Mouse (Mus musculus): ENCODE results near the gene N4bp3.
"Not testable (repeated sequence)": the region's sequence is repeated elsewhere in the genome, so short reads cannot be mapped to it uniquely, and the experiment has no call there.

N4bp3 gene

GRCm38 (mm10) chr11:51652889-51653418, 2.3 kb upstream of the N4bp3 start:
- DNase-seq: no peak

GRCm38 (mm10) chr11:51650261-51650660, 381 bp downstream of the N4bp3 start:
- DNase-seq: peak in 1 of 2 experiments; percentile 40

DNA sequence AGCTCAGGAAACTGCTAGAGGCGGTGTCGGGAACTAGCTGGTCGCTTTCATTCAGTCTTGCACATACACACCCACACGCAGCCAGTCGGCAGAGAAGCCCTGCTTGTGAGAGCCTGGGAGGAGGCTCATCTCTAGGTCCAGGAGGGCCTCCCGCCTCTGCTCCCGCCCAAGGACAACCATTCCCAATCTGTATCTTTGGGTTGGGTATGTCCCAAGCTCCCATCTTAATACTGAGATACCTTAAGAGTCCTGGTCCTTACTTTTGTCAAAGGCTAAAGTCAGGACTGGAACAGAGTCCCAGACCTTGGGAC, 798 bp downstream of the N4bp3 start:
- DNase-seq: no peak

GRCm38 (mm10) chr11:51649111-51649888, 1.3 kb downstream of the N4bp3 start:
- DNase-seq: no peak

DNA sequence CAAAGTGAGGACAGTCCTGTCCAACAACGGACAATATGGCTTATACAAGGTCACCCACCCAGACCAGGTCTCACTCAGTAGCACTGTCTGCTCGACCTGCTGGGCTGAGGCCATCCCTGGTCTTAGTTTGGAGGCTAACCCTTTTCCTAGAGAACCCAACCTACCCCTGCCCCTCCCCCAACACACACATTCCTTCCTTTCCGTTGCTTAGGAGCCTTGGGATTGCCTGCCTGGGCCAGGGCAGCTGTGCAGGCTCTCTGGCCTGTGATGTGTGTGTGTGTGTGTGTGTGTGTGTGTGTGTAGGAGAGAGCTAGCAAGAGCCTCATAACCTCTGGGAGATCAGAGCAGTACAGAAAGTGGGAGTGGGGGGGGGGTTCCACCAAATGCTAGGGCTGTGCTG, 2.1 kb downstream of the N4bp3 start:
- no peak for DNase-seq

- peak in 1 of 2 experiments; percentile 1 for DNase-seq
Observed at GRCm38 (mm10) chr11:51646751-51647667, 3.6 kb downstream of the N4bp3 start.

DNA sequence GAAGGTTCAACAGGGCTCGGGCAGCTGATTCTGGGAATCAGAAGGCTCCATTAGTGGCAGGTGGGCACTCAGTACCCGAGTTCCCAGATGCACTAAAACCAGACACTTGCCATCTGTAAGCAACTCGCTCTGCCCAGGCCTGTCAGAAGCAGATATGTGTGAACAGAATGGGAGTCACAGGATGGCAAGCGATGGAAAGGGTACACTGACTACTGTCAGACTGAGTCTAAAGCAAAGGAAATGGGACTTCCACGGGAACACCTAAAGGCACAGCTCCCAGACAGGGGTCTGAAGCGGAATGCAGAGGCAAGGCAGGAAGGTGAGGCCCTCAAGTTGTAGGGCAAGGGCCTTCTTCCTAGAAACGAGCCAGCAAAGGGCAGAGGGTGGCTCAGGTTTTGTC, 4.4 kb downstream of the N4bp3 start:
- no peak for DNase-seq

DNA sequence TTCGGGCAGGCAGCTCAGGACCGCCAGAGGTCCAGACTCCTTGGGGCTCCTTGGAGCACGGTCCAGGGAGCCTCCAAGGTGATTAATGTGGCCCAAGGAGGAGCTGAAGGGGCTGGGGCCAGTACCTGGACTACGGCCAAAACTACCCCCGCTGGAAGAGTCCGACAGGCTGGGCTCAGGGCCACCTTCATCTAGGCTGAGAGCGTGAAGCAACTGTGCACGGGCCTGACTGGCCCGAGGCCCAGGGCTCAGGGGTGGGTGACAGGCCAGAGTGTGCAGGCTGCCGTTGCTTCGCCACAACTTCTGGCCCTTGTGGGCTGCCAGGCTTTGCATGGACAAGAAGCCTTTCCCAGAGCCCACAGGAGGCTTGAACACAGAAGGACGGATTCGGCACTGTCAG, 5.3 kb downstream of the N4bp3 start:
- DNase-seq: peak in 1 of 2 experiments; percentile 10

DNA sequence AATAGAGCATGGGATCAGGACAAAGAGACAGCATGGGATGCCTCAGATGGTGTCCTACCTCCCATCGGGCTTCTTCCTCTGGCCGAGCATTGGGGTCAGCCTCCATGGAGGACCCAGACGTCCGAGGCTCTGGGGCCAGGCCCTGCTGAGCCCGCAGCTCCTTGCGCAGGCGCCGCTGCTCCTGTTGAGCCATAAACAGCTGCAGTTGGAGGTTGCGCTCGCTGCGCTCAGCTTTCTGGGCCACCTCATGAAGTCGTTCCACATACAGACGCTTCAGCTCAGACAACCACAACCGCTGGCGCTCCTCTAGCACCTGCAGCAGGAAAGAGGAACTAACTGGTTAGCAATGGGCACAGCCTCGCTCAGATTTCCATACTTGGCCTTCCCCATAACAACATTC, 6.4 kb downstream of the N4bp3 start:
- DNase-seq: peak in 1 of 2 experiments; percentile 30

GRCm38 (mm10) chr11:51643761-51644160, 6.9 kb downstream of the N4bp3 start:
- DNase-seq: peak; percentile 43 to 62

GRCm38 (mm10) chr11:51643202-51643601, 7.4 kb downstream of the N4bp3 start:
- no peak for DNase-seq

GRCm38 (mm10) chr11:51640748-51641147, 9.9 kb downstream of the N4bp3 start:
- peak in 1 of 2 experiments; percentile 2 for DNase-seq

GRCm38 (mm10) chr11:51638497-51638896, 12.1 kb downstream of the N4bp3 start:
- no peak for DNase-seq

- peak in 1 of 2 experiments; percentile 31 for DNase-seq
Observed at GRCm38 (mm10) chr11:51637971-51638414, 12.6 kb downstream of the N4bp3 start.

DNA sequence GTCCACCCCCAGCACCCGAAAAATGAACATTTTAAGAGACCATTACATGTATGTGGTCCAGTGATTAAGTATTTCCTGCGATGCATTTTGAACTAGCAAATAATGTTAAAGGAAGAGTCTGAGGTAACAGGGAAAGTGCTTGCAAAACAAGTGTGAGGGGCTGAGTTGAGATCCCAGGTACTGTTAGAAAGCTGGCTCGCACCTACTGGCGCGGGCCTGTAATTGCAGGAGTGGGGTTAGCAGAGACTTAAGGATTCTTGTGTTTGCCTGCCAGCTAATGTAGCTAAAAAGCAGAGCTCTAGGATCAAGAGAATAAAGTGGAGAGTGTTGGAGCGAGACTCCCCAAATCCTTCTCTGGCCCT, 14.3 kb downstream of the N4bp3 start:
- peak; percentile 65 to 75 for DNase-seq

- peak; percentile 91 to 92 for DNase-seq
Observed at GRCm38 (mm10) chr11:51635525-51636322, 14.9 kb downstream of the N4bp3 start, which contains the start of gene Rmnd5b. Gene Rmnd5b (minus strand): TSS chr11:51635896.

DNA sequence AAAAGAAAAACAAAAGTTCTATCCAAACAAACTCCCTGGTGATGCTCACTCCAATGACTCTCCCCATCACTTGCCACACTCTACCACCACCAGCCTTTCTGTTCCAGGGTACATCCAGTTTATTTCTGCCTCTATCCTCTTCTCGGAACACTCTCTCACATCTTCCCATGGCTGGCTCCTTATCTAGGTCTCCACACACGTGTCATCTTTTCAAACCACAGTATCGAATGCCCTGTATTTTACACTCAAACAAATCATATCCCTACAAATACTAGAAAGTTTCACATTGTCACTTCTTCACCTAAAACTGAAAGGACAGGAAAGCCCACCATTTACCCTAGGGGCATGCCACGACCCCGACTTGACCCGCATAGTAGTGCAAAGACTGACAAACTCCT, 15.5 kb downstream of the N4bp3 start:
- DNase-seq: no peak

DNA sequence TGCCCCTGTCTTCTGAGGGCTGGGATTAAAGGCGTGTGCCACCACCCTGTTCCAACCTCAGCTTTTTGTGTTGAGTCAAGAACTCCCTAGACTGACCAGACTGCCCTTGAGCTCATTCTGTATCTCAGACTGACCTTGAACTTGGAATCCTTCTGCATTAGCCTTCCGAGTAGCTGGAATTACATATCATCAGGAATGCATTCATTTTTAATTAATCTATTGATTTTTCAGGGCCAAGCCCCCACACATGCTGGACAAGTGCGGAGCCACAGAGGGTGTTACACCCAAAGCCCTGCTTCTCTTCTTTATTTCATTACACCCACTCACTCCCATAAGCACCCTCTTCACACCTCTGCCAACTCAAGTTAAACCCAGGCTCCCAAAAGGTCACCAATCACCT, 16.9 kb downstream of the N4bp3 start:
- no peak for DNase-seq

- DNase-seq: not testable (repeated sequence)
Observed at GRCm38 (mm10) chr11:51633200-51633599, 17.4 kb downstream of the N4bp3 start.

- DNase-seq: no peak
Observed at GRCm38 (mm10) chr11:51632130-51632753, 18.4 kb downstream of the N4bp3 start.

DNA sequence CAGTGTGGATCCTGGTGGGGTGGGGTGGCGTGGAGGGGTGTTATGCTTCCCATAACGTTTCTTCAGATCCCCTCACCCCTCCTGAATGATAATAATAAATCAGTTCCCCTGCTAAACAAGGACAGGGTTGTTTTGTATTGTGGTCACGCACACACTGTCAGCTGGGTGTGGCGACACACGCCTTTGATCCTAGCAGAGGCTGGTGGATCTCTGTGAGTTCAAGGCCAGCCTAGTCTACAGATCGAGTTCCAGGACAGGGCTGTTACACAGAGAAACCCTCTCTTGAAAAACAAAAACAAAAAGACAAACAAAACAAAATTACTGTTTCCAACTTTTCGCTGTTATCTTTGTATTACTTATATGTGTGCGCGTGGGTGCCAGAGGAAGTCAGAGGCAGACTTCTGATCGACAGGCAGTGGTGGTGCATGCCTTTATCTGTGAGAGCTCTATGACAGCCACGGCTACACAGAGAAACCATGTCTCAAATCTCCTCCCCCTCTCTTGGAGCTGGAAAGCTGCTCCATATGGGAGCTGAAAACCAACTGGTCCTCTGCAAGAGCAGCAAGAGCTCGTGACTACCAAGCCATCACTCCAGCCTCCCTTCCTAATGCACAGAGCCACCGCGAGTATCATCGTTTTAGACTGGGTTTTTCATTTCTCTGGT, 20.9 kb downstream of the N4bp3 start:
- DNase-seq: no peak

DNA sequence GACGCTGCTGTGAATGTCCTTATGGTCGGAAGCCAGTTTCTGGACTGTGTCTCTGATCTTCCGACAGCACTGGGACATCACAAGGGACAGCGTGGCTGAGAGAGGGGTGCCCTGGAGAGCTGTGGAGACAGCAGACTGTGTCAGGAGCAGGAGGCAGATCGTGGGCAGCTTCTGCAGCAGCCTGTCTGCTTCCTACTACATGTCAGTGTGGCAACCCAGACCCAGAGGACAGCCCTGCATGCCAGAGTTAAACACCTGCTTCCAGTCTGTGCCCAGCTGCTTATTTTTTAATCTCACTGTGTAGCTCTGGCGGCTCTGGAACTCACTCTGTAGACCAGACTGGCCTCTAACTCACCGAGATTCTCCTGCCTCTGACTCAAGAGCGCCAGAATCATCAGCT, 22.7 kb downstream of the N4bp3 start:
- no peak for DNase-seq

Data from cerebellum, adult 18-20 months (tissue).